Mouse (Mus musculus): ENCODE measurements at regions not wholly inside any gene's neighbourhood (a gene's known extent, or its start where the extent isn't known, plus 50 kb on each side); places are given as distances from the start of the nearest gene placed in this dataset.

GRCm38 (mm10) chr4:32170106-32170459 lies 68.5 kb upstream of the Bach2 start:
- 54% methylated on average over 4 of the region's 4 CpGs for WGBS
- H3K27ac ChIP-seq (ENCODE audit: low read depth), result no peak overlapping the region

DNA sequence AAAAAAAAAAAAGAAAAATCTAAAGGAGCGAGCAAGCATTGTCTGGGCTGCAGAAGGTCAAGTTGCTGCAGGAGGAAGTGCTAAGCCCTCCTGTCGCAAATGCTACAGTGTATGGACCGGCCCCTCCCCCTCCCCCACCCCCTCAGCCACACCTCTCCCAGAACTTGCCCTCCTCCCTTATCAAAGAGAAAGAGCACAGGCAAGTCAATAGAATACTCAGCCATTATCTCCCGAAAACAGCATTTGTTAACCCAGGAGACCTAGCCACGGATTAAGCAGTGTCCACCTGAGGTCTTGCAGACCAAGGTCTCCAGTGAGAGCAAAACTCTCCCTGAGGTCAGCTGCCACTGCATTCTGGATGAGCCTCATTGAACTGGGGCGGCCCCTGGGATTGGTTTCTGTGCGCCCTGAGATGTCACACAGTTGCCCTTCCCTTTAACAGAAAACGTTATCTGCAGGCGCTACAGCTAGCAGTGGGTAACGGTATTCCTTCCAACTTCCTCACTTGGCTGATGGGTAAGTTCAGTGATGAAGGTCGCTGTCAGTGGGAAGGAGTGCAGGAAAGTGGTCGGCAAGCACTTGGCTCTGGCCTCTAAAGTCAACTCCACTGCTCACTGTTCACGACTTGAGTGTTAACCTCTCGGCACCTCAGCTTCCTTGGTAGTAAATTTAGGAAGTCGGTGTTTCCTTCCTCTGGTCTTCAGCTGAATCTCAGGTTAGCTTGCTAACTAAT lies 68.0 kb upstream of the Bach2 start:
- H3K27me3 ChIP-seq (replicated peaks; ENCODE audit: control insufficient read depth, insufficient read depth, low read length), result no peaks in the 10 kb centered on the region
- H3K36me3 ChIP-seq (ENCODE audit: control insufficient read depth, insufficient read depth, low read length), result no peaks in the 10 kb centered on the region
- ATAC-seq (replicated peaks; ENCODE audit: low FRiP score, low TSS enrichment, low read depth), result no peak
- H3K27ac ChIP-seq (ENCODE audit: low read depth), result no peak overlapping the region
- H3K9me3 ChIP-seq (ENCODE audit: control insufficient read depth, low read length), result no peaks in the 10 kb centered on the region
- H3K4me3 ChIP-seq (ENCODE audit: low read depth, low read length), result no peak overlapping the region
- no peak overlapping the region for H3K9ac ChIP-seq (ENCODE audit: low read length)
- WGBS, result 49% methylated on average over 15 of the region's 15 CpGs
- no peak for DNase-seq (ENCODE audit: low spot score)
- no peak overlapping the region for H3K4me2 ChIP-seq (ENCODE audit: low read length)
- no peaks in the 10 kb centered on the region for H3K4me1 ChIP-seq (replicated peaks; ENCODE audit: control insufficient read depth, insufficient read depth, low read length)

More at GRCm38 (mm10) chr4:32170106-32170459, 68.5 kb upstream of the Bach2 start:
- Histone ChIP-seq H3K27me3 (replicated peaks; ENCODE audit: control insufficient read depth, insufficient read depth, low read length) (no peaks in the 10 kb centered on the region), H3K4me1 (replicated peaks; ENCODE audit: control insufficient read depth, insufficient read depth, low read length) (no peaks in the 10 kb centered on the region), H3K9me3 (ENCODE audit: control insufficient read depth, low read length) (no peaks in the 10 kb centered on the region), H3K4me2 (ENCODE audit: low read length) (no peak overlapping the region), H3K36me3 (ENCODE audit: control insufficient read depth, insufficient read depth, low read length) (no peaks in the 10 kb centered on the region), H3K4me3 (ENCODE audit: low read depth, low read length) (no peak overlapping the region), H3K9ac (ENCODE audit: low read length) (no peak overlapping the region)
- DNase-seq (ENCODE audit: low spot score) (no peak), ATAC-seq (replicated peaks; ENCODE audit: low FRiP score, low TSS enrichment, low read depth) (no peak)

DNA sequence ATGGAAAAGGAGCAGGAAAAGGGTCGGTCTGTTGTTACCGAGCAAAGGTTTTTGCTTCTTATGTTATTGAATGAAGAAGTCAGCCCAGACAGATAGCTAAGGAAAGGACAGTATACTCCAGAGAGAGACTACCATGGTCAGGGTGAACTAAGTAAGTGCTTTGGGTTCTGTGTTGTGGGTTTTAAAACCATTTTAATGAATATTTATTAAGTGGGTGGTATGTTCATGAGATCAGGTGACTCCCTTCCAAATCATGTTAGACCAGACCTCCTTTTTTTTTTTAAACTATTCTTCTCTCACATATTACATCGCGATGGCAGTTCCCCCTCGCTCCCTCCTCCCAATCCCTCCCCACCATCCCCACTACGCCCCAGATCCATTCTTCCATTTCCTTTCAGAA lies 67.3 kb upstream of the Bach2 start:
- H3K9me3 ChIP-seq (ENCODE audit: control insufficient read depth, low read length), result no peaks in the 10 kb centered on the region
- no peaks in the 10 kb centered on the region for H3K36me3 ChIP-seq (ENCODE audit: control insufficient read depth, insufficient read depth, low read length)
- no peak overlapping the region for H3K4me3 ChIP-seq (ENCODE audit: low read depth, low read length)
- H3K27ac ChIP-seq (ENCODE audit: low read depth), result no peak overlapping the region
- no peak overlapping the region for H3K9ac ChIP-seq (ENCODE audit: low read length)
- DNase-seq (ENCODE audit: low spot score) (no peak), ATAC-seq (replicated peaks; ENCODE audit: low FRiP score, low TSS enrichment, low read depth) (no peak)
- H3K4me2 ChIP-seq (ENCODE audit: low read length), result no peak overlapping the region
- no peaks in the 10 kb centered on the region for H3K27me3 ChIP-seq (replicated peaks; ENCODE audit: control insufficient read depth, insufficient read depth, low read length)
- WGBS, result 94% methylated on average over 6 of the region's 6 CpGs
- H3K4me1 ChIP-seq (replicated peaks; ENCODE audit: control insufficient read depth, insufficient read depth, low read length), result no peaks in the 10 kb centered on the region

- no peak overlapping the region for H3K4me3 ChIP-seq (ENCODE audit: low read depth, low read length)
- H3K4me2 ChIP-seq (ENCODE audit: low read length), result no peak overlapping the region
- ATAC-seq (replicated peaks; ENCODE audit: low FRiP score, low TSS enrichment, low read depth), result no peak
- no peak for DNase-seq (ENCODE audit: low spot score)
- H3K27me3 ChIP-seq (replicated peaks; ENCODE audit: control insufficient read depth, insufficient read depth, low read length), result no peaks in the 10 kb centered on the region
- H3K27ac ChIP-seq (ENCODE audit: low read depth), result no peak overlapping the region
- H3K9me3 ChIP-seq (ENCODE audit: control insufficient read depth, low read length), result no peaks in the 10 kb centered on the region
- H3K4me1 ChIP-seq (replicated peaks; ENCODE audit: control insufficient read depth, insufficient read depth, low read length), result peaks cover 5% of the 10 kb centered on the region; the same call in 1 of the 2 replicates
- H3K36me3 ChIP-seq (ENCODE audit: control insufficient read depth, insufficient read depth, low read length), result no peaks in the 10 kb centered on the region
- WGBS, result 90% methylated on average over 4 of the region's 4 CpGs
- no peak overlapping the region for H3K9ac ChIP-seq (ENCODE audit: low read length)
Observed at GRCm38 (mm10) chr4:32172992-32173391, 65.6 kb upstream of the Bach2 start.

DNA sequence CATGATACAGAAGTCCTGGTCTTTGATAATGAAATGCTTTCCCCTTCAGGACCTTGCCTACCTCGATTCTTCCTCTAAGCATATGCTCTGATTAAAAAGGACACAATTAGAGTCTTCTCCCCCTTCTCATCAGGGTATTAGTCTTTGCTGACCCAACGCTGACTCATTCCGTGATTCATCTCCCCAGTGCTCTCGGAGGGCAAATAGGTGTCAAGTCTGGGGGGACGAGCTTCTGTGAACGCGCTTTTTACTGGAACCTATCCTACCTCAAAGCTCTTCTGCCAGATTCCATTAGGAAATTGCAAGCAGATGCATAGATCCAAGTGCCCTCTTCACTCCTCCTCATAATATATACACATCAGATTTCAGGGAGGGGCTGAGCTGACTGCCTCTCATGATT lies 63.8 kb upstream of the Bach2 start:
- WGBS, result 57% methylated on average over 7 of the region's 7 CpGs
- H3K27me3 ChIP-seq (replicated peaks; ENCODE audit: control insufficient read depth, insufficient read depth, low read length), result no peaks in the 10 kb centered on the region
- no peaks in the 10 kb centered on the region for H3K36me3 ChIP-seq (ENCODE audit: control insufficient read depth, insufficient read depth, low read length)
- DNase-seq (ENCODE audit: low spot score) (no peak), ATAC-seq (replicated peaks; ENCODE audit: low FRiP score, low TSS enrichment, low read depth) (no peak)
- no peak overlapping the region for H3K4me2 ChIP-seq (ENCODE audit: low read length)
- no peak overlapping the region for H3K9ac ChIP-seq (ENCODE audit: low read length)
- no peak overlapping the region for H3K4me3 ChIP-seq (ENCODE audit: low read depth, low read length)
- no peaks in the 10 kb centered on the region for H3K9me3 ChIP-seq (ENCODE audit: control insufficient read depth, low read length)
- no peak overlapping the region for H3K27ac ChIP-seq (ENCODE audit: low read depth)
- H3K4me1 ChIP-seq (replicated peaks; ENCODE audit: control insufficient read depth, insufficient read depth, low read length), result peaks cover 8% of the 10 kb centered on the region; the same call in 1 of the 2 replicates

DNA sequence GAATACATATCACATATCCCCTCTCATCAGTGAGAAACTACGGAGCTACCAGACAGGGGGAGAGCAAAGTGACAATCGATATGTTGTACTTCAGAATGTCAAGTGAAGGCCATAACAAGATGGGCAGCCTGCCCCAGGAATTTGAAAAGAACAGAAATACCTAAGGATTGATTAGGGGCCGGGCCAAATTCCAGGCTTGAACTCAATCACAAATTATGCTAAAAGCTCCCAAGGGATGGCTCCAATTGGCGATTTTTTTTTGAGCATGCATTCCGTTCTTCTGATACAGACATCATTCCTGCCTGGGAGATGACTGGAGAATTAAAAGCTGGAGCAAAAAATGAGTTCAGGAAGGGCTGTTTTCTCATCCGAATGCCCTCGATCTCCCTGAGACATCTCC lies 63.4 kb upstream of the Bach2 start:
- Histone ChIP-seq H3K36me3 (ENCODE audit: control insufficient read depth, insufficient read depth, low read length) (no peaks in the 10 kb centered on the region), H3K4me1 (replicated peaks; ENCODE audit: control insufficient read depth, insufficient read depth, low read length) (peaks cover 12% of the 10 kb centered on the region), H3K9me3 (ENCODE audit: control insufficient read depth, low read length) (no peaks in the 10 kb centered on the region), H3K27me3 (replicated peaks; ENCODE audit: control insufficient read depth, insufficient read depth, low read length) (no peaks in the 10 kb centered on the region), H3K9ac (ENCODE audit: low read length) (no peak overlapping the region), H3K4me3 (ENCODE audit: low read depth, low read length) (no peak overlapping the region), H3K27ac (ENCODE audit: low read depth) (no peak overlapping the region), H3K4me2 (ENCODE audit: low read length) (no peak overlapping the region)
- ATAC-seq (replicated peaks; ENCODE audit: low FRiP score, low TSS enrichment, low read depth), result no peak
- DNase-seq (ENCODE audit: low spot score), result no peak
- WGBS, result 71% methylated on average over 7 of the region's 7 CpGs

DNA sequence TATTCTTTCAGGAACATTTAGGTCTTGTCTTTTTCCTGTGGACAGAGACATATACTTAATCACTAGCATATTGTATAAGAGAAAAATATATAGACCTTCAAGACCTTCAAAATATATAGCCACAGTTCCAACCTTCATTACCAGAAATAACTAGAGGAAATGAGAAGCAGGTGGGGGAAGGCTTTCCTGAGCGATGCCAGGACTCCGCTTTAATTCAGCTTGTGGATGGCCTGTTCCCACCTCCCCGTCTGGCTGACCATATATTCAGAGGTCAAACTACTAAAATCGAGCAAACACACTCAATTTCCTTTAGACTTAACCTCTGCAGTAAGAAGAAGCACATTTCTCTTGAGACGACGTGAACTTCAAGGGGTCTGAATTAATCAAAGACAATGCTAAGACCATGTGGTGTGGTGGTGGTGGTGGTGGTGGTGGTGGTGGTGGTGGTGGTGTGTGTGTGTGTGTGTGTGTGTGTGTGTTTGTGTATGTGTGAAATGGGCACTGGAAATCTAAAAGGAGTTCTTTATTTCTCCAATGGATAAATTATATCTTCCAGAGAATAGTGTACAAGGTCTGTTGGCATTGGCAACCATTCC lies 62.7 kb upstream of the Bach2 start:
- no peak for DNase-seq (ENCODE audit: low spot score)
- H3K27ac ChIP-seq (ENCODE audit: low read depth), result no peak overlapping the region
- no peak overlapping the region for H3K4me3 ChIP-seq (ENCODE audit: low read depth, low read length)
- no peaks in the 10 kb centered on the region for H3K27me3 ChIP-seq (replicated peaks; ENCODE audit: control insufficient read depth, insufficient read depth, low read length)
- no peak for ATAC-seq (replicated peaks; ENCODE audit: low FRiP score, low TSS enrichment, low read depth)
- H3K4me1 ChIP-seq (replicated peaks; ENCODE audit: control insufficient read depth, insufficient read depth, low read length), result peaks cover 14% of the 10 kb centered on the region
- H3K4me2 ChIP-seq (ENCODE audit: low read length), result no peak overlapping the region
- WGBS, result 54% methylated on average over 6 of the region's 6 CpGs
- no peak overlapping the region for H3K9ac ChIP-seq (ENCODE audit: low read length)
- no peaks in the 10 kb centered on the region for H3K9me3 ChIP-seq (ENCODE audit: control insufficient read depth, low read length)
- no peaks in the 10 kb centered on the region for H3K36me3 ChIP-seq (ENCODE audit: control insufficient read depth, insufficient read depth, low read length)

GRCm38 (mm10) chr4:32176449-32177135 lies 62.0 kb upstream of the Bach2 start:
- H3K4me3 ChIP-seq (ENCODE audit: low read depth, low read length), result no peak overlapping the region
- H3K27ac ChIP-seq (ENCODE audit: low read depth), result no peak overlapping the region
- WGBS, result 60% methylated on average over 4 of the region's 4 CpGs
- no peak for ATAC-seq (replicated peaks; ENCODE audit: low FRiP score, low TSS enrichment, low read depth)
- no peaks in the 10 kb centered on the region for H3K36me3 ChIP-seq (ENCODE audit: control insufficient read depth, insufficient read depth, low read length)
- DNase-seq (ENCODE audit: low spot score), result no peak
- no peak overlapping the region for H3K4me2 ChIP-seq (ENCODE audit: low read length)
- no peaks in the 10 kb centered on the region for H3K27me3 ChIP-seq (replicated peaks; ENCODE audit: control insufficient read depth, insufficient read depth, low read length)
- H3K4me1 ChIP-seq (replicated peaks; ENCODE audit: control insufficient read depth, insufficient read depth, low read length), result peaks cover 14% of the 10 kb centered on the region
- H3K9ac ChIP-seq (ENCODE audit: low read length), result no peak overlapping the region
- H3K9me3 ChIP-seq (ENCODE audit: control insufficient read depth, low read length), result no peaks in the 10 kb centered on the region
